Mouse (Mus musculus) kidney, adult 2 months (tissue): ENCODE data around the gene Slc22a28.
"Not testable (repeated sequence)": the region's sequence is repeated elsewhere in the genome, so short reads cannot be mapped to it uniquely, and the experiment has no call there.

Experiments
- CTCF ChIP-seq: fragments of 200-500 bp; conservative IDR thresholded peaks from 2 replicates; pipeline ENCODE4 v1.5.1; 2011; ENCODE audit warnings: low read depth, mild to moderate bottlenecking, control low read depth, low read length, moderate library complexity, mixed read lengths; ENCODE audit not compliant: insufficient read depth, insufficient read length
- POLR2A ChIP-seq: fragments of 200-500 bp; IDR thresholded peaks from one replicate; pipeline ENCODE4 v1.6.1; 2011; ENCODE audit warnings: low read depth, low read length, control low read depth

DNA sequence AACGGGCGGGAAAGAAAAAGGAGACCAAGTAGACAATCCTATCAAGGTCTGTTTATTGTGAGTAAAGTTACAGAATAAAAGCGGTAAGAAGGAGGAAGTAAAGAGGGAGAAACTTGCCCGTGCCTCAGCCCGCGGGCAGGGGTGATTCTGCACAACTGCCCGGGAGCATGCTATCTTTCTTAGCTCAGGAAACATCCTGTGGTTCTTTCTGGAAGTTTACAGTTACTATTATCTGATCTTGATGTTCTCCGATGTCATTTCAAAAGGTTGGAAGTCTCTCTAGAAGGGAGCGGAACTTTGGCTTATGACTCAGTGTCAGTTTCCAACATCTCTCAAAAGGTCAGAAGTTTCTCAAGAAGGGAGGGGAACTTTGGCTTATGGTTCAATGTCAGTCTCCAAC is 113.2 kb downstream of the Slc22a28 start:
- TF ChIP-seq CTCF, POLR2A: not testable (repeated sequence)
